Mouse (Mus musculus) embryonic fibroblast, embryonic 13.5 days (primary cell): ENCODE results near the gene Itpk1.

Experiments
- CTCF ChIP-seq: IDR thresholded peaks from 2 replicates; pipeline ENCODE4 v1.5.1; 2011; ENCODE audit warnings: mild to moderate bottlenecking, control low read depth, low read length, moderate library complexity, borderline replicate concordance; ENCODE audit not compliant: insufficient read depth
- POLR2A ChIP-seq: IDR thresholded peaks from 2 replicates; pipeline ENCODE4 v1.6.1; 2011; ENCODE audit warnings: low read depth, mild to moderate bottlenecking, control low read depth, low read length, moderate library complexity

GRCm38 (mm10) chr12:102713153-102713865 is 8.6 kb upstream of the Itpk1 start:
- TF ChIP-seq CTCF (no peak), POLR2A (no peak)
